ENCODE assay signal across 15 mouse cellular contexts in the genomic region with DNA sequence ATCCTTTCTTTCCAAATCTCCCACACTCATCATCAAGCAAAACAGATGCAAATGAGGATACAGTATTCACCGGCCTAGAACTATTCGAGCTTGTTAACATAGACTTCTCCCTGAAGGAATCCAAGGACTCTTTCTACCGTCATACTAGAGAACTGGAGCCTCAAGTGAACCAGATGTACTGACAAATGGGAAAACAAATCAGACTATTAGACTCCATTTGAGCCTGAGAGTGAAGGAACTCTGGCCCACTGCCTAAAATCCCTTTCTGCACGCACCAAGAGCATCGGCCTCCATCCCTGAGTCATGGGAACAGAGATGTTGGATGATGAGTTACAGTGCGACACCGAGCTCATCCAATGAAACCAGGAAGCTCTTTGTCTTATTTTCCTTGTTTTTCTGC.
DNase-seq lines count a peak whose midpoint lies in the region; ATAC-seq and TF ChIP-seq lines count a peak whose summit lies in the region.
"Had no signal": no experiment of that assay in that cellular context is flagged by ENCODE, and none has a peak within 500 bp of the region (broad histone marks: within the 10 kb centered on the region; RNA-seq: fewer than 3 reads in every experiment).

No protein-coding gene starts in this region.

- peak; percentile 34 for DNase-seq in forebrain, embryonic 14.5 days (ENCODE audit: low spot score)
- peak; percentile 19 to 20 for DNase-seq in heart, postnatal 10 days
- DNase-seq in heart, postnatal 36 days, result no peak
- peak; percentile 39 for DNase-seq in lung, postnatal 10 days
- DNase-seq in lung, postnatal 0 days (ENCODE audit: low spot score), result no peak
- peak; percentile 4 for DNase-seq in lung, postnatal 25 days (ENCODE audit: low spot score)
- no peak for DNase-seq in embryo, embryonic 11 days
- DNase-seq: adrenal gland, adult 2 months; B cell, adult 2 months; right cerebral cortex, postnatal 25 days; thymus, postnatal 14 days had no signal

- peaks cover 3% of the 10 kb centered on the region; the same call in 1 of the 2 replicates for H3K36me3 ChIP-seq in forebrain, embryonic 14.5 days (ENCODE audit: control insufficient read depth, insufficient read depth, low read length)
- H3K36me3 ChIP-seq in forebrain, embryonic 12.5 days (replicated peaks), result no peaks in the 10 kb centered on the region
- H3K36me3 ChIP-seq in lung, postnatal 0 days (ENCODE audit: insufficient read depth, low read length), result 0 out of 2 replicates have a peak, but pooled peaks cover 2% of the 10 kb centered on the region
- H3K36me3 ChIP-seq: heart, embryonic 15.5 days; midbrain, embryonic 12.5 days had no signal

- no peaks in the 10 kb centered on the region for H3K9me3 ChIP-seq in forebrain, embryonic 14.5 days (replicated peaks; ENCODE audit: control insufficient read depth, low read length)
- H3K9me3 ChIP-seq in forebrain, embryonic 12.5 days, result no peaks in the 10 kb centered on the region
- H3K9me3 ChIP-seq in lung, postnatal 0 days (ENCODE audit: low read length), result no peaks in the 10 kb centered on the region
- H3K9me3 ChIP-seq: heart, embryonic 15.5 days; midbrain, embryonic 12.5 days had no signal

- TF ChIP-seq EP300 in lung, postnatal 0 days (IDR thresholded peaks at IDR 0.05), result no peak

- H3K27ac ChIP-seq in forebrain, embryonic 14.5 days (ENCODE audit: low read depth, low read length), result no peak overlapping the region
- H3K27ac ChIP-seq in forebrain, embryonic 12.5 days, result no peak overlapping the region
- no peak overlapping the region for H3K27ac ChIP-seq in lung, postnatal 0 days (ENCODE audit: low read length)
- H3K27ac ChIP-seq: heart, embryonic 15.5 days; midbrain, embryonic 12.5 days had no signal

- peak; percentile 24; the same call in 1 of the 2 replicates for ATAC-seq in forebrain, embryonic 14.5 days
- no peak for ATAC-seq in forebrain, embryonic 12.5 days (ENCODE audit: low FRiP score)
- no peak for ATAC-seq in lung, postnatal 0 days
- ATAC-seq: hindbrain, embryonic 16.5 days had no signal

- 55% methylated on average over 7 of the region's 7 CpGs for WGBS in forebrain, embryonic 14.5 days
- WGBS in forebrain, embryonic 12.5 days, result 86% methylated on average over 7 of the region's 7 CpGs
- WGBS in lung, postnatal 0 days, result 58% methylated on average over 7 of the region's 7 CpGs

- intact Hi-C loops in heart, postnatal 10 days (cut with DNase I), result no loop called here
- intact Hi-C loops in heart, postnatal 36 days (cut with DNase I), result no loop called here

- no peaks in the 10 kb centered on the region for H3K27me3 ChIP-seq in forebrain, embryonic 14.5 days (replicated peaks; ENCODE audit: control insufficient read depth, insufficient read depth, low read length)
- no peaks in the 10 kb centered on the region for H3K27me3 ChIP-seq in forebrain, embryonic 12.5 days
- no peaks in the 10 kb centered on the region for H3K27me3 ChIP-seq in lung, postnatal 0 days (replicated peaks; ENCODE audit: insufficient read depth, low read length)
- H3K27me3 ChIP-seq: heart, embryonic 15.5 days; midbrain, embryonic 12.5 days had no signal

- H3K4me3 ChIP-seq in forebrain, embryonic 14.5 days (ENCODE audit: low read depth, low read length), result no peak overlapping the region
- no peak overlapping the region for H3K4me3 ChIP-seq in forebrain, embryonic 12.5 days (replicated peaks)
- no peak overlapping the region for H3K4me3 ChIP-seq in lung, postnatal 0 days (ENCODE audit: low read depth, low read length)
- H3K4me3 ChIP-seq: heart, embryonic 15.5 days; midbrain, embryonic 12.5 days had no signal

- no peak overlapping the region for H3K9ac ChIP-seq in forebrain, embryonic 14.5 days (ENCODE audit: low read length)
- no peak overlapping the region for H3K9ac ChIP-seq in forebrain, embryonic 12.5 days
- H3K9ac ChIP-seq in lung, postnatal 0 days (replicated peaks; ENCODE audit: low read depth), result no peak overlapping the region
- H3K9ac ChIP-seq: heart, embryonic 15.5 days; midbrain, embryonic 12.5 days had no signal

- H3K4me2 ChIP-seq in forebrain, embryonic 14.5 days (ENCODE audit: low read length), result no peak overlapping the region
- H3K4me2 ChIP-seq in forebrain, embryonic 12.5 days, result no peak overlapping the region
- no peak overlapping the region for H3K4me2 ChIP-seq in lung, postnatal 0 days (replicated peaks; ENCODE audit: low read depth, low read length)
- H3K4me2 ChIP-seq: heart, embryonic 15.5 days; midbrain, embryonic 12.5 days had no signal

- no peak for TF ChIP-seq CTCF in lung, postnatal 0 days (IDR thresholded peaks at IDR 0.05)

- H3K4me1 ChIP-seq in forebrain, embryonic 14.5 days (ENCODE audit: control insufficient read depth, insufficient read depth, low read length), result no peaks in the 10 kb centered on the region
- no peaks in the 10 kb centered on the region for H3K4me1 ChIP-seq in forebrain, embryonic 12.5 days
- no peaks in the 10 kb centered on the region for H3K4me1 ChIP-seq in lung, postnatal 0 days (ENCODE audit: insufficient read depth, low read depth, low read length)
- H3K4me1 ChIP-seq: heart, embryonic 15.5 days; midbrain, embryonic 12.5 days had no signal

Comparison
In these comparisons a context has a peak if more than half of its experiments do, and no peak if none do; other contexts are left out.
1. DNase-seq: peak in forebrain, embryonic 14.5 days (single experiment), heart, postnatal 10 days (2 of 2), lung, postnatal 10 days (single experiment) and lung, postnatal 25 days (single experiment); none in heart, postnatal 36 days (0 of 2), lung, postnatal 0 days (single experiment) and embryo, embryonic 11 days (single experiment).